Mouse (Mus musculus): ENCODE results near the gene Olfr1511. TPM values are rescaled to one million over a fixed set of nuclear protein-coding genes. Genes with fewer than 3 reads are reported as not detected.
"Not testable (repeated sequence)": the region's sequence is repeated elsewhere in the genome, so short reads cannot be mapped to it uniquely, and the experiment has no call there.

The Olfr1511 gene
- not detected for total RNA-seq (2021)
- long read RNA-seq, experiment 1, result 0 reads
- long read RNA-seq, experiment 2, result 0 reads

GRCm38 (mm10) chr14:52397279-52397678, at the start of gene Olfr1511:
Gene Olfr1511 (minus strand): TSS chr14:52397379.
- no peak for DNase-seq

DNA sequence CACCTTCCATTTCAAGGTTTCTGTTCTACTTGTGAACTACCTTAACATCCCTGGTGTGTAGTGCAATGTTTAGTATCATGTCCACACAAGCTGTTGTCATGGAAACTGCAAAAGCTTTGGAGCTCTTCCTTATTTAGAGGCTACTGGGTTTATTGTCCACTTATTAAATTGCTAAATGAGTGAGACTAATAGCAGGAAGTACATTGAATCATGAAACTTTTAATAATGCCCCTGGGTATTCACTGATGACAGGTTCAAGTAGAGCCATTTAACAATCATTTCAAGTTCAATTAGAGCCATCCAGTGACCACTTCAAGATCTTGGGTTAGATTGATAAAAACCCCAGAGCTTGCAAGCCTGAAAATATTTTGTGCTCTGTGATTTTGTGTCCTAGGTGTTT, 45.5 kb upstream of the Olfr1511 start, which contains the start of gene Olfr1509:
Gene Olfr1509, plus strand, starts transcription at position 301 of the 400 bp plus-strand sequence.
- DNase-seq, result no peak

GRCm38 (mm10) chr14:52427686-52428085, 30.5 kb upstream of the Olfr1511 start:
- DNase-seq, result no peak

DNA sequence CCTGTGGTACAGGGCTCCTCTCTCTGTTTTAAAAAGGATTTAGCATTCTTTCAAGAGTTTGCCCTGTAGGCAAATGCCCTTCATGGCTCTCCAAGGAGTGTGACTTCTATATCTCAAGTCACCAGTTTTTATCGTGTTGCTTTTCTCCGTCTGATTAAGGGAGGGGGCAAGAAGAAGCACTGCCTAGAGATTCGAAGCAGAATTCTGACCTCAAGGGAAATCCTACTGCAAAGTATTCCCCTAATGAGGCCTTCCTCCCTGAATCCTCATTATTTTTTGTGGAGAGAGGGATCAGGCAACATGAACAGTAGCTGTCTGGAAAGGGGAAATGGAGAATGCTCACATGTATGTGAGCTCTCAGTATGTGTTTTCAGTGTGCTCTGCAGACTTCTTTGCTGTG, 17.1 kb upstream of the Olfr1511 start, which contains the start of gene Olfr1510:
Gene Olfr1510, minus strand, starts transcription at position 101 of the 400 bp plus-strand sequence.
- DNase-seq, result no peak

GRCm38 (mm10) chr14:52410142-52410919, 13.2 kb upstream of the Olfr1511 start:
- DNase-seq, result not testable (repeated sequence)

GRCm38 (mm10) chr14:52390084-52390848, 6.9 kb downstream of the Olfr1511 start:
- not testable (repeated sequence) for DNase-seq

- DNase-seq, result no peak
These were observed 18.1 kb downstream of the Olfr1511 start, which contains the start of gene Olfr1512 for GRCm38 (mm10) chr14:52379068-52379467. Gene Olfr1512 (minus strand): TSS chr14:52379168.

- DNase-seq, result no peak
These were observed 28.4 kb downstream of the Olfr1511 start for GRCm38 (mm10) chr14:52368741-52369140.

DNA sequence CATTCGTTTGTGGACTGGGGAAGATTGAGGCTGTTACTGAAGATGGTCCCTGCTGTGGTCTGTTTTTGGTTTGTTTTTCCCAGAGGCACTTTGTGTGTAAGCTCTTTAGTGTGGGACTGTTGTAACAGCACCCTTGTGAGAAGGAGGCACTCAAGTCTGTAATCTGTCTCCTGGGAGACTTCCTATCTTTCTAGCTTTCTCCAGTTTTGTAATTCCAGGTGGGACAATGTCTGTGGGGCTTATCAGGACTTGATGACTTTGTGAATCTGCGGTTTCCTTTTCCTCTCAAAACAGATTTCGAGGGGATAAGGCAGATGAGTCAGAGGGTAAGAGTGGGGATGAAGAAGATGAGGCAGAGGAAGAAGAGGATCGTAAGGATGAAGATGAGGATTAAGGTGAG, 40.9 kb downstream of the Olfr1511 start, which contains the start of gene Olfr1513:
Gene Olfr1513, minus strand, starts transcription at position 101 of the 400 bp plus-strand sequence.
- no peak for DNase-seq

Other genes starting within 250 kb of the Olfr1511 start
- 10 to 100 TPM; 22.9 to 30.3 TPM for gene Supt16, start 200.0 kb downstream of the Olfr1511 start, total RNA-seq (2021)
- 10 to 100 TPM; 46.7 to 62.6 TPM for gene Chd8, start 139.6 kb downstream of the Olfr1511 start, total RNA-seq (2021)
- 10 to 100 TPM; 31.3 to 33.8 TPM for gene Tox4, start 118.2 kb downstream of the Olfr1511 start, total RNA-seq (2021)
- gene Rab2b, start 117.8 kb downstream of the Olfr1511 start, total RNA-seq (2021), result 1 to 10 TPM; 7.1 to 8.3 TPM
- gene Mettl3, start 92.3 kb downstream of the Olfr1511 start, total RNA-seq (2021), result 10 to 100 TPM; 16.3 to 17.3 TPM
- gene Sall2, start 68.6 kb downstream of the Olfr1511 start, total RNA-seq (2021), result 1 to 10 TPM; 3.1 to 5.0 TPM
- not detected for gene Olfr1513, start 41.0 kb downstream of the Olfr1511 start, total RNA-seq (2021)
- gene Olfr1512, start 18.2 kb downstream of the Olfr1511 start, total RNA-seq (2021), result not detected
- not detected for gene Olfr1510, start 17.0 kb upstream of the Olfr1511 start, total RNA-seq (2021)
- not detected for gene Olfr1509, start 45.6 kb upstream of the Olfr1511 start, total RNA-seq (2021)
- not detected for gene Olfr1508, start 70.1 kb upstream of the Olfr1511 start, total RNA-seq (2021)
- gene Olfr1507, start 98.4 kb upstream of the Olfr1511 start, total RNA-seq (2021), result not detected

All from gastrocnemius, postnatal 10 days (tissue).